In the genomic region with DNA sequence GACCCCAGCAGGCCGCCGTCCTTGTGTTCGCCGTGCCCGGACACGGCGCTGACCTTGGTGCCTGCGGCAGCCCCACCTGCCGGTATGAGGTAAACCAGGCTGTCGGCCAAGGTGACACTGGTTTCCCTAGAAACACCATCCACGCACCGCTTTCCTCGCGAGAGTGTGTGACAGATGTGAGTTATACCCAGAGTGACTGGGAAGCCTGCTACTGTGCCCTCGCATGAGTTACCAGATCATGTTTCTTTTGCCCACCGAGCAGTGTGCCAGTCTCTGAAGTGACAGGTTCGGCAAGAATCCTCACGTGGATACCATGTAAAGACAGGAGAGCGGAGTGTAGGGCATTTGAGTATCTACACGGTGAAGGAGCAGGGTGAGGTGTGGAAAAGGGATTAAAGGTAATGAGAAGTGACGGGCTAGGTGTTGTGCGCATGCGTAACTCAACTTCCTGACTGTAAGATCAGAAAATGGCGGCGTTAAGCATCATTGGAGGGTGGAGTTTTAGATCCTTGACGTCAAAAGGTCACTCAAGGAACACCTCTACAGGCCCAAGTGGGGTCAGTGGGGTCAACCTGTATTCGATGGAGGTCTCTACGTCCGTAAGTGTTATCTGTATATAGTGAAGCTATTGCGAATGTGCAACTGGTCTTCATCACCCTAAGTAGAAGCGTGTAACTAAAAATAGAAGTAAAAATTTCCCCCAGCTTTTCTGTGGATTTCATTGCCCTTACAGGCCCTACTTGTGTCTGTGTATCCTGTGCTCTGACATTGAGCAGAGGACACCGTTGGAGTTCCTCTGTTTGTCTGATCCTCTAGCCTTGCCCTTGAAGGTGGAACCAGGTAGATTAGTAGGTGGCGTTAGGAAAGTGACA, we compare ENCODE assay signal across 8 mouse cellular contexts. TPM values are rescaled to one million over a fixed set of nuclear protein-coding genes. Genes with fewer than 3 reads are reported as not detected.
DNase-seq lines count a peak whose midpoint lies in the region; ATAC-seq lines count a peak whose summit lies in the region.

No protein-coding gene starts in this region.

- no peaks in the 10 kb centered on the region for H3K9me3 ChIP-seq in limb, embryonic 11.5 days (ENCODE audit: control insufficient read depth, low read length)
- no peaks in the 10 kb centered on the region for H3K9me3 ChIP-seq in midbrain, embryonic 13.5 days
- H3K9me3 ChIP-seq in stomach, embryonic 14.5 days (ENCODE audit: control insufficient read depth, low read depth, low read length): no peaks in the 10 kb centered on the region

- ATAC-seq in limb, embryonic 11.5 days (ENCODE audit: insufficient number of reproducible peaks, low FRiP score, low TSS enrichment, low read depth): peak; percentile 22
- peak; percentile 70; the same call in 1 of the 2 replicates for ATAC-seq in midbrain, embryonic 13.5 days
- peak; percentile 70 for ATAC-seq in stomach, embryonic 14.5 days (ENCODE audit: insufficient number of reproducible peaks, insufficient read depth, low FRiP score, low read depth)

- H3K4me3 ChIP-seq in limb, embryonic 11.5 days (ENCODE audit: low read depth, low read length): peak overlapping the region; percentile 60
- peak overlapping the region; percentile 70 for H3K4me3 ChIP-seq in midbrain, embryonic 13.5 days (replicated peaks)
- H3K4me3 ChIP-seq in stomach, embryonic 14.5 days (ENCODE audit: low read depth, low read length): peak overlapping the region; percentile 53

- H3K9ac ChIP-seq in limb, embryonic 11.5 days (ENCODE audit: low read length): peak overlapping the region; percentile 49
- H3K9ac ChIP-seq in midbrain, embryonic 13.5 days (replicated peaks): peak overlapping the region; percentile 75
- peak overlapping the region; percentile 25 for H3K9ac ChIP-seq in stomach, embryonic 14.5 days (replicated peaks; ENCODE audit: low read depth, low read length)

- no peaks in the 10 kb centered on the region for H3K4me1 ChIP-seq in limb, embryonic 11.5 days (ENCODE audit: control insufficient read depth, insufficient read depth, low read length)
- peaks cover 11% of the 10 kb centered on the region for H3K4me1 ChIP-seq in midbrain, embryonic 13.5 days (replicated peaks)
- H3K4me1 ChIP-seq in stomach, embryonic 14.5 days (ENCODE audit: control insufficient read depth, insufficient read depth, low read length): peaks cover 5% of the 10 kb centered on the region; the same call in 1 of the 2 replicates

- H3K27me3 ChIP-seq in limb, embryonic 11.5 days (ENCODE audit: control insufficient read depth, insufficient read depth, low read length): no peaks in the 10 kb centered on the region
- no peaks in the 10 kb centered on the region for H3K27me3 ChIP-seq in midbrain, embryonic 13.5 days
- no peaks in the 10 kb centered on the region for H3K27me3 ChIP-seq in stomach, embryonic 14.5 days (ENCODE audit: control insufficient read depth, insufficient read depth, low read length)

- WGBS in limb, embryonic 11.5 days: 19% methylated on average over 33 of the region's 33 CpGs
- WGBS in midbrain, embryonic 13.5 days: 19% methylated on average over 33 of the region's 33 CpGs
- 13% methylated on average over 33 of the region's 33 CpGs for WGBS in stomach, embryonic 14.5 days

- peak overlapping the region; percentile 59 for H3K4me2 ChIP-seq in limb, embryonic 11.5 days (ENCODE audit: low read depth, severe bottlenecking)
- H3K4me2 ChIP-seq in midbrain, embryonic 13.5 days (replicated peaks): peak overlapping the region; percentile 62
- peak overlapping the region; percentile 61 for H3K4me2 ChIP-seq in stomach, embryonic 14.5 days (replicated peaks; ENCODE audit: low read depth, low read length)

- peak; percentile 78 for DNase-seq in layer of hippocampus, adult 11-12 months (ENCODE audit: low spot score)
- DNase-seq in layer of hippocampus, postnatal 36 days: no peak
- peak; percentile 72 to 94 for DNase-seq in cerebellum, postnatal 10 days
- peak; percentile 66 to 80 for DNase-seq in frontal cortex, postnatal 36 days (ENCODE audit: low spot score in 2 of 2)
- DNase-seq in induced T-regulatory cell, adult 2 months (ENCODE audit: low read depth): peak; percentile 96
- no peak for DNase-seq in limb, embryonic 11.5 days (ENCODE audit: low spot score)

- H3K36me3 ChIP-seq in limb, embryonic 11.5 days (ENCODE audit: control insufficient read depth, insufficient read depth, low read length): peaks cover 4% of the 10 kb centered on the region; the same call in 1 of the 2 replicates
- H3K36me3 ChIP-seq in midbrain, embryonic 13.5 days: peaks cover 5% of the 10 kb centered on the region
- H3K36me3 ChIP-seq in stomach, embryonic 14.5 days (ENCODE audit: control insufficient read depth, insufficient read depth, low read length): peaks cover 4% of the 10 kb centered on the region; the same call in 1 of the 2 replicates

- peak overlapping the region; percentile 9; the same call in 1 of the 2 replicates for H3K27ac ChIP-seq in limb, embryonic 11.5 days (replicated peaks; ENCODE audit: low read depth, low read length)
- H3K27ac ChIP-seq in midbrain, embryonic 13.5 days: peak overlapping the region; percentile 85
- peak overlapping the region; percentile 67 for H3K27ac ChIP-seq in stomach, embryonic 14.5 days (ENCODE audit: low read length)

RNA-seq across cellular contexts. Expression of a gene that starts 0.9 kb away (rescaled TPM):
- total RNA-seq in layer of hippocampus, postnatal 36 days (2021): 100 to 1,000 TPM; 218 to 220 TPM
- polyA plus RNA-seq in limb, embryonic 11.5 days (2014; fragmentation: Nextera tagmentation; extraction: Ambion mirVana): 91.2 and 106 TPM in 2 replicates
- 92.5 and 95.5 TPM in 2 replicates for polyA plus RNA-seq in midbrain, embryonic 13.5 days (2015; fragmentation: Nextera tagmentation; extraction: Ambion mirVana)
- polyA plus RNA-seq in stomach, embryonic 14.5 days (2014; fragmentation: Nextera tagmentation; extraction: Ambion mirVana): 89.1 and 90.4 TPM in 2 replicates

RNA-seq across cellular contexts. Expression of a gene that starts 17.7 kb away (rescaled TPM):
- 100 to 1,000 TPM; 107 TPM for total RNA-seq in layer of hippocampus, postnatal 36 days (2021)
- 114 TPM in 2 replicates for polyA plus RNA-seq in limb, embryonic 11.5 days (2014; fragmentation: Nextera tagmentation; extraction: Ambion mirVana)
- 156 and 159 TPM in 2 replicates for polyA plus RNA-seq in midbrain, embryonic 13.5 days (2015; fragmentation: Nextera tagmentation; extraction: Ambion mirVana)
- polyA plus RNA-seq in stomach, embryonic 14.5 days (2014; fragmentation: Nextera tagmentation; extraction: Ambion mirVana): 119 and 125 TPM in 2 replicates

RNA-seq across cellular contexts. Expression of a gene that starts 24.8 kb away (rescaled TPM):
- total RNA-seq in layer of hippocampus, postnatal 36 days (2021): 10 to 100 TPM; 43.1 to 44.5 TPM
- 114 and 117 TPM in 2 replicates for polyA plus RNA-seq in limb, embryonic 11.5 days (2014; fragmentation: Nextera tagmentation; extraction: Ambion mirVana)
- 76.7 and 79.8 TPM in 2 replicates for polyA plus RNA-seq in midbrain, embryonic 13.5 days (2015; fragmentation: Nextera tagmentation; extraction: Ambion mirVana)
- 96.3 and 100 TPM in 2 replicates for polyA plus RNA-seq in stomach, embryonic 14.5 days (2014; fragmentation: Nextera tagmentation; extraction: Ambion mirVana)

Comparison
In these comparisons a context has a peak if more than half of its experiments do, and no peak if none do; other contexts are left out.
1. DNase-seq: peak in layer of hippocampus, adult 11-12 months (single experiment), cerebellum, postnatal 10 days (2 of 2), frontal cortex, postnatal 36 days (2 of 2) and induced T-regulatory cell, adult 2 months (single experiment); none in layer of hippocampus, postnatal 36 days (0 of 2) and limb, embryonic 11.5 days (single experiment).
2. H3K27ac ChIP-seq: peak in every context shown above with its lines; median percentile 85 in midbrain, embryonic 13.5 days; 67 in stomach, embryonic 14.5 days; 9 in limb, embryonic 11.5 days.
3. H3K9ac ChIP-seq: peak in every context shown above with its lines; median percentile 75 in midbrain, embryonic 13.5 days; 49 in limb, embryonic 11.5 days; 25 in stomach, embryonic 14.5 days.
4. Peak in every context shown above with its lines, with median percentiles within 50 percentile points of each other: ATAC-seq, H3K4me2 ChIP-seq and H3K4me3 ChIP-seq.